Mouse (Mus musculus): ENCODE measurements around the gene Sugct. TPM values are rescaled to one million over a fixed set of nuclear protein-coding genes. Genes with fewer than 3 reads are reported as not detected.

The Sugct gene
- 4.0 and 5.1 TPM in 2 replicates for polyA plus RNA-seq (2015; fragmentation: Nextera tagmentation; extraction: Ambion mirVana)

DNA sequence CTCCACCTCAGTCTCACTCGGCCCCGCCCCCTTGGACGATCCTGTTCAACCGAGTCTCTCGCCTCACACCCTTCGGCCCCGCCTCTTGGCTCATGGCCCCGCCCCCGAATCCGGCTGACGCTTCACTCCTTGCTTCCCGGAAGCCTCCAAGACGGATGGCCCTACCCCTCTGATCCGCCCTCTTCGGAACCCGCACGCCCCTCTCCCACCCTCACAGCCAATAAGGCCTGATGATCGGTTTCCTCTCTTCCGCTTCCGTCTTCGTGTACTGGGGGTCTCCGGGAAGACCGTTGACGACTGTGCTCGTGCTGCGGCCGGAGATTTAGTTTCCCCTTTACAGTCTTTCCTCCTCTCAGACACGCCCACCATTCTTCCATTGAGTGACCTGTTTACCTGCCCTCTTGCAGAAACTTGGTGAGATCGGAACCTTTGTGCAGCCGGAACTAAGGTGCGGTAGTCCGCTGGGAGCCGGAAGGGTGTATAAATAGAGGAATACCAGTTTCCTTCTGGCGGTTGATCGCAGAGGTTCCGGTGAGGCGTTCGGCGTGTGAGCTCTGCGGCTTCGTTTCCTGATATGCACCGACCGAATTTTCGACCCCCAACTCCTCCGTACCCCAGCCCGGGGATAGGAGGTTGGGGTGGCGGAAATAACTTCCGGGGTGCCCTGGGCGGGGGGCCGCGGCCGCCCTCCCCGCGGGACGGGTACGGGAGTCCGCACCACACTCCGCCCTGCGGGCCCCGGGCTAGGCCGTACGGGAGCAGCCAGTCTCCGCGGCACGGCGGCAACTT is at the start of gene Sugct, which contains the start of gene Mplkip:
Gene Sugct (minus strand): TSS at position 643 of the 789 bp plus-strand sequence.
Gene Mplkip (plus strand): TSS at position 282 of the 789 bp plus-strand sequence.
- Histone ChIP-seq H3K27me3 (no peaks in the 10 kb centered on the region), H3K4me3 (replicated peaks) (peak within 1 kb of the TSS; percentile 84), H3K27ac (replicated peaks) (peak within 1 kb of the TSS; percentile 97), H3K9me3 (replicated peaks) (no peaks in the 10 kb centered on the region), H3K36me3 (peaks cover 4% of the 10 kb centered on the region; the same call in 1 of the 2 replicates), H3K4me2 (replicated peaks) (peak within 1 kb of the TSS; percentile 62), H3K9ac (peak within 1 kb of the TSS; percentile 85), H3K4me1 (0 out of 2 replicates have a peak, but pooled peaks cover 5% of the 10 kb centered on the region)
- peak; percentile 99 for ATAC-seq (ENCODE audit: insufficient number of reproducible peaks, low FRiP score, low TSS enrichment, low read depth)
- under 1% methylated on average over 66 of the region's 66 CpGs for WGBS

DNA sequence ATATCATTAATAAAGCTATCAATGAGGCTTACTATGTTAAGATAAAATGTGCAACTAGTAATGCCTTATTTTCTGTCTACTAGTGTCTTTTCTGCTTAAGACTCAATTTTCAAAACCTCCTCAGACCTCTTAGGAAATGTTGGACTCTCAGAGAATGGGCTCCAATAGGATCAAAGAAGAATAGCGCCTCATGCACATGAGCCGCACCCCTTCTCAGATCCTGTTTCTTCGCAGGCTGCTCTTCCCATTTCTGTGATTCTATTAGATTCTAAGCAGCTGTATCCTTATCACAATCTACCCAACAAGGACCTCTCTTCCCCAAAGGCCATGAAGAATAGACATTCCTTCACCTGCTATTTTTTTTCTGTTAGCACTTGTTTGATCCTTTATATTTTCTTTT is 33.4 kb upstream of the Sugct start:
- H3K9me3 ChIP-seq (replicated peaks) = no peaks in the 10 kb centered on the region
- no peak overlapping the region for H3K4me2 ChIP-seq (replicated peaks)
- no peak overlapping the region for H3K4me3 ChIP-seq (replicated peaks)
- WGBS = 87% methylated on average over 3 of the region's 3 CpGs
- H3K36me3 ChIP-seq = peaks cover 10% of the 10 kb centered on the region
- H3K4me1 ChIP-seq = no peaks in the 10 kb centered on the region
- no peaks in the 10 kb centered on the region for H3K27me3 ChIP-seq
- no peak for ATAC-seq (ENCODE audit: insufficient number of reproducible peaks, low FRiP score, low TSS enrichment, low read depth)
- no peak overlapping the region for H3K9ac ChIP-seq
- H3K27ac ChIP-seq (replicated peaks) = no peak overlapping the region

GRCm38 (mm10) chr13:17727922-17728321 is 32.6 kb upstream of the Sugct start:
- no peaks in the 10 kb centered on the region for H3K9me3 ChIP-seq (replicated peaks)
- H3K4me1 ChIP-seq = no peaks in the 10 kb centered on the region
- peaks cover 10% of the 10 kb centered on the region for H3K36me3 ChIP-seq
- H3K27me3 ChIP-seq = no peaks in the 10 kb centered on the region
- no peak for ATAC-seq (ENCODE audit: insufficient number of reproducible peaks, low FRiP score, low TSS enrichment, low read depth)
- whole genome bisulfite sequencing = 95% methylated on average over 4 of the region's 4 CpGs
- H3K4me2 ChIP-seq (replicated peaks) = no peak overlapping the region
- H3K4me3 ChIP-seq (replicated peaks) = no peak overlapping the region
- no peak overlapping the region for H3K9ac ChIP-seq
- no peak overlapping the region for H3K27ac ChIP-seq (replicated peaks)

GRCm38 (mm10) chr13:17717357-17717756 is 22.0 kb upstream of the Sugct start:
- ATAC-seq (ENCODE audit: insufficient number of reproducible peaks, low FRiP score, low TSS enrichment, low read depth) = no peak
- no peak overlapping the region for H3K9ac ChIP-seq
- no peak overlapping the region for H3K4me2 ChIP-seq (replicated peaks)
- H3K27me3 ChIP-seq = no peaks in the 10 kb centered on the region
- H3K36me3 ChIP-seq = peaks cover 25% of the 10 kb centered on the region
- WGBS = 95% methylated on average over 1 of the region's 1 CpGs
- H3K4me3 ChIP-seq (replicated peaks) = no peak overlapping the region
- H3K9me3 ChIP-seq (replicated peaks) = no peaks in the 10 kb centered on the region
- H3K4me1 ChIP-seq = no peaks in the 10 kb centered on the region
- H3K27ac ChIP-seq (replicated peaks) = no peak overlapping the region

DNA sequence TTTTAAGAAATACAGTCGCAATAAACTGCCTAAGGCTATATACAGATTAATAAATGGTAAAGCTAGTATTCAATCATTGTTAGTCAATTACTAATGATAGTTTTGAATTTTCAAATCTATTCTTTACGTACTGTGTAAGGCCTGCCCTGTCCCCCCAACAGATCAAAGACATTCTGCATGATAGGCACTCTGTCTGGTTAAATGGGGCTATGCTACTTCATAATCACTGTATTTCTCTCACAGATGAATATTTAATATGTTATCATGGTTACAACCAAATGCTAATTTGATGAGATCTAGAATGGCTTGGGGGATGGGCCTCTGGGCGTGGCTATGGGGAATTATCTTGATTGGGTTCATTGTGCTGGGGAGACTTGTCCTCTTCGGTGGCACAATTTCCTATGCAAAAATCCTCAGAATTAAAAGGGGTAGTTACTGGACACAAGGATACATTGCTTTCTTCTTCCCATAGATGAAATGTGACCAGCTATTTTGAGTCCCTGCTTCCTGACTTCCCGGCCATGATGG is 13.5 kb upstream of the Sugct start:
- Histone ChIP-seq H3K27ac (replicated peaks) (no peak overlapping the region), H3K36me3 (peaks cover 3% of the 10 kb centered on the region; the same call in 1 of the 2 replicates), H3K4me3 (replicated peaks) (no peak overlapping the region), H3K9me3 (replicated peaks) (no peaks in the 10 kb centered on the region), H3K27me3 (no peaks in the 10 kb centered on the region), H3K9ac (no peak overlapping the region), H3K4me2 (replicated peaks) (no peak overlapping the region), H3K4me1 (no peaks in the 10 kb centered on the region)
- WGBS = 87% methylated on average over 5 of the region's 5 CpGs
- ATAC-seq (ENCODE audit: insufficient number of reproducible peaks, low FRiP score, low TSS enrichment, low read depth) = no peak

GRCm38 (mm10) chr13:17705188-17705826 is 10.0 kb upstream of the Sugct start:
- Histone ChIP-seq H3K9ac (no peak overlapping the region), H3K9me3 (replicated peaks) (no peaks in the 10 kb centered on the region), H3K4me1 (no peaks in the 10 kb centered on the region), H3K4me2 (replicated peaks) (no peak overlapping the region), H3K27me3 (no peaks in the 10 kb centered on the region), H3K27ac (replicated peaks) (no peak overlapping the region), H3K36me3 (no peaks in the 10 kb centered on the region), H3K4me3 (replicated peaks) (no peak overlapping the region)
- no peak for ATAC-seq (ENCODE audit: insufficient number of reproducible peaks, low FRiP score, low TSS enrichment, low read depth)
- 83% methylated on average over 6 of the region's 6 CpGs for WGBS

DNA sequence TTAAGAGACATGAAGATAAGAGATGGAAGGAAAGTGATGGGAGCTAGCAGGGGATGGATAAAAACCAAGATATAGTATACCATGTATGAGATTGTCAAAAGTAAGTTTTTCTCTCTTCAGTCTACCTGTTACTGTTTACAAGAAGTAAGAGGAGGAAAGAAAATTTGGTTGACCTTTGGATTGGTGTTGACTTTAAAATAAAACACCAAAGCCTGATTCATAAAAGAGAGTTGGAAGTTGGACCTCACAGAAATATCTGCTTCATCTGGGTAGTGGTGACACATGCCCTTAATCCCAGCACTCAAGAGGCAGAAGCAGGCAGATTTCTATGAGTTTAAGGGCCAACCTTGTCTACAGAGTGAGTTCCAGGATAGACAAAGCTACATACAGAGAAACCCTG is 7.0 kb upstream of the Sugct start:
- Histone ChIP-seq H3K27me3 (no peaks in the 10 kb centered on the region), H3K27ac (replicated peaks) (no peak overlapping the region), H3K9ac (no peak overlapping the region), H3K9me3 (replicated peaks) (no peaks in the 10 kb centered on the region), H3K4me1 (0 out of 2 replicates have a peak, but pooled peaks cover 3% of the 10 kb centered on the region), H3K4me3 (replicated peaks) (no peak overlapping the region), H3K4me2 (replicated peaks) (no peak overlapping the region), H3K36me3 (peaks cover 4% of the 10 kb centered on the region; the same call in 1 of the 2 replicates)
- ATAC-seq (ENCODE audit: insufficient number of reproducible peaks, low FRiP score, low TSS enrichment, low read depth) = no peak

GRCm38 (mm10) chr13:17701322-17701721 is 6.0 kb upstream of the Sugct start:
- H3K4me1 ChIP-seq = 0 out of 2 replicates have a peak, but pooled peaks cover 3% of the 10 kb centered on the region

GRCm38 (mm10) chr13:17700090-17700715 is 4.8 kb upstream of the Sugct start:
- Histone ChIP-seq H3K4me2 (replicated peaks) (no peak overlapping the region), H3K9me3 (replicated peaks) (no peaks in the 10 kb centered on the region), H3K36me3 (peaks cover 4% of the 10 kb centered on the region; the same call in 1 of the 2 replicates), H3K4me3 (replicated peaks) (no peak overlapping the region), H3K27me3 (no peaks in the 10 kb centered on the region), H3K9ac (no peak overlapping the region), H3K27ac (replicated peaks) (no peak overlapping the region), H3K4me1 (0 out of 2 replicates have a peak, but pooled peaks cover 3% of the 10 kb centered on the region)
- no peak for ATAC-seq (ENCODE audit: insufficient number of reproducible peaks, low FRiP score, low TSS enrichment, low read depth)
- 86% methylated on average over 3 of the region's 3 CpGs for WGBS

More at GRCm38 (mm10) chr13:17701322-17701721, 6.0 kb upstream of the Sugct start:
- Histone ChIP-seq H3K4me3 (replicated peaks) (no peak overlapping the region), H3K9ac (no peak overlapping the region), H3K36me3 (peaks cover 4% of the 10 kb centered on the region; the same call in 1 of the 2 replicates), H3K27me3 (no peaks in the 10 kb centered on the region), H3K4me2 (replicated peaks) (no peak overlapping the region), H3K9me3 (replicated peaks) (no peaks in the 10 kb centered on the region), H3K27ac (replicated peaks) (no peak overlapping the region)
- no peak for ATAC-seq (ENCODE audit: insufficient number of reproducible peaks, low FRiP score, low TSS enrichment, low read depth)

- peaks cover 4% of the 10 kb centered on the region; the same call in 1 of the 2 replicates for H3K36me3 ChIP-seq
- peak overlapping the region; percentile 84 for H3K4me3 ChIP-seq (replicated peaks)
- H3K4me1 ChIP-seq = 0 out of 2 replicates have a peak, but pooled peaks cover 5% of the 10 kb centered on the region
- no peaks in the 10 kb centered on the region for H3K27me3 ChIP-seq
- no peak overlapping the region for H3K27ac ChIP-seq (replicated peaks)
- no peak for ATAC-seq (ENCODE audit: insufficient number of reproducible peaks, low FRiP score, low TSS enrichment, low read depth)
- H3K9ac ChIP-seq = peak overlapping the region; percentile 85
- H3K9me3 ChIP-seq (replicated peaks) = no peaks in the 10 kb centered on the region
- peak overlapping the region; percentile 53 for H3K4me2 ChIP-seq (replicated peaks)
- WGBS = 9% methylated on average over 7 of the region's 7 CpGs
Measured at GRCm38 (mm10) chr13:17695898-17696580, 686 bp upstream of the Sugct start.

Data from embryonic facial prominence, embryonic 15.5 days (tissue).